Mouse (Mus musculus) erythroblast, embryonic 14.5 days (primary cell): ENCODE data around the gene Timm8a2.

ENCODE experiments used
- GATA1 ChIP-seq: IDR thresholded peaks from 2 replicates; pipeline ENCODE4 v1.6.1; 2012; ENCODE audit warnings: low read length, inconsistent platforms, mixed read lengths
- TAL1 ChIP-seq: IDR thresholded peaks from 3 replicates; pipeline ENCODE4 v1.6.1; 2012; ENCODE audit warnings: low read length, inconsistent platforms, mixed read lengths

DNA sequence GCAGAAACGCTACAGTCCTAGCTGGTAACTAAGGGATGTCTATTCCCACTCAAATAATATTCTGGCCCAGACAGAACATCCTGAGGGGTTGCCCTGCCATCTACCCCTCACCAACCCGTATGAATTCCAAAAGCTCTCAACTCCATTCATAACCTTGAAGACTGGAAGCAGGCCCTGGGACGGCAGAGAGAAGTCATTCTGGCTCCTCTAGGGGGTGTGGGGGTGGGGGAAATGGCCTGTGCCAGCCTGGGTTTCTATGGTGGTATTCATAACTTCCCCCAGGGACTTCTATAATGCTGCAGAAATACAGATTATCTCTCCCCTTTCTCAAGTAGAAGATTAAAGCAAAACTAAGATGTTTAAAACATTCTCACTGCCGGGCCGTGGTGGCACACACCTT, 45.4 kb downstream of the Timm8a2 start:
- TF ChIP-seq TAL1 = no peak
- no peak for TF ChIP-seq GATA1
